Mouse (Mus musculus) embryonic facial prominence, embryonic 14.5 days (tissue): ENCODE measurements at regions not wholly inside any gene's neighbourhood (a gene's known extent, or its start where the extent isn't known, plus 50 kb on each side); places are given as distances from the start of the nearest gene placed in this dataset.

Source experiments
- ATAC-seq: fragments of 200-750 bp; cut with Nextera tagmentation; 2 replicates; pipeline ENCODE4 v1.8.0; 2017; ENCODE audit warnings: low read depth, moderate number of reproducible peaks, moderate TSS enrichment
- DNase-seq: peaks from one replicate; pipeline ENCODE4 v3.0.0-alpha.2; 2015; ENCODE audit warnings: low spot score
- H3K27ac ChIP-seq: fragments of 300-500 bp; sonication (generic); replicated peaks from 2 replicates; pipeline ENCODE4 v1.5.1; 2014; ENCODE audit warnings: low read depth, mild to moderate bottlenecking, low read length, moderate library complexity
- H3K27me3 ChIP-seq: fragments of 300-500 bp; sonication (generic); replicated peaks from 2 replicates; pipeline ENCODE4 v1.6.1; 2014; ENCODE audit warnings: low read length; ENCODE audit not compliant: control insufficient read depth, insufficient read depth
- H3K36me3 ChIP-seq: fragments of 300-500 bp; sonication (generic); 2 replicates; pipeline ENCODE4 v1.6.1; 2014; ENCODE audit warnings: low read length, mixed read lengths; ENCODE audit not compliant: control insufficient read depth, insufficient read depth
- H3K4me1 ChIP-seq: fragments of 300-500 bp; sonication (generic); 2 replicates; pipeline ENCODE4 v1.6.1; 2014; ENCODE audit warnings: antibody characterized with exemption, low read length; ENCODE audit not compliant: control insufficient read depth, insufficient read depth
- H3K4me2 ChIP-seq: fragments of 300-500 bp; sonication (generic); 2 replicates; pipeline ENCODE4 v1.6.1; 2014; ENCODE audit warnings: low read depth, mild to moderate bottlenecking, low read length, moderate library complexity, mixed read lengths
- H3K4me3 ChIP-seq: fragments of 300-500 bp; sonication (generic); 2 replicates; pipeline ENCODE4 v1.5.1; 2014; ENCODE audit warnings: low read depth, mild to moderate bottlenecking, low read length
- H3K9ac ChIP-seq: fragments of 300-500 bp; sonication (generic); 2 replicates; pipeline ENCODE4 v1.6.1; 2014; ENCODE audit warnings: low read depth, mild to moderate bottlenecking, low read length, moderate library complexity, mixed read lengths
- H3K9me3 ChIP-seq: fragments of 300-500 bp; sonication (generic); 2 replicates; pipeline ENCODE4 v1.6.1; 2016; ENCODE audit warnings: low read length; ENCODE audit not compliant: control insufficient read depth
- WGBS: fragments of 180-500 bp; shearing (Covaris S2); extraction: QIAGEN DNeasy Blood & Tissue Kit; methylation state at CpG from one replicate; pipeline ENCODE4 v1.1.7; 2014; 5-methylcytosine and 5-hydroxymethylcytosine counted together

GRCm38 (mm10) chr7:55332028-55332427 is 435.9 kb upstream of the Siglech start:
- H3K4me2 ChIP-seq = no peak overlapping the region
- no peaks in the 10 kb centered on the region for H3K9me3 ChIP-seq
- no peak overlapping the region for H3K9ac ChIP-seq
- DNase-seq (no peak), ATAC-seq (no peak)
- WGBS = 84% methylated on average over 1 of the region's 1 CpGs
- no peaks in the 10 kb centered on the region for H3K27me3 ChIP-seq
- no peak overlapping the region for H3K4me3 ChIP-seq
- H3K27ac ChIP-seq = no peak overlapping the region
- no peaks in the 10 kb centered on the region for H3K4me1 ChIP-seq
- no peaks in the 10 kb centered on the region for H3K36me3 ChIP-seq

- H3K36me3 ChIP-seq = no peaks in the 10 kb centered on the region
- no peak for ATAC-seq
- H3K4me3 ChIP-seq = no peak overlapping the region
- no peaks in the 10 kb centered on the region for H3K4me1 ChIP-seq
- no peak overlapping the region for H3K4me2 ChIP-seq
- H3K9me3 ChIP-seq = no peaks in the 10 kb centered on the region
- H3K27me3 ChIP-seq = no peaks in the 10 kb centered on the region
- peak; percentile 27 for DNase-seq
- H3K27ac ChIP-seq = no peak overlapping the region
- no peak overlapping the region for H3K9ac ChIP-seq
Observed at GRCm38 (mm10) chr7:55339879-55340278, 428.1 kb upstream of the Siglech start.
